Mouse (Mus musculus) cerebellum, adult 11 months (tissue): ENCODE data around the gene Lrrfip2.

Experiments used
- DNase-seq: peaks from one replicate; pipeline ENCODE4 v3.0.0; 2022

The Lrrfip2 gene

GRCm38 (mm10) chr9:111174071-111174470 lies 56.7 kb downstream of the Lrrfip2 start:
- no peak for DNase-seq

DNA sequence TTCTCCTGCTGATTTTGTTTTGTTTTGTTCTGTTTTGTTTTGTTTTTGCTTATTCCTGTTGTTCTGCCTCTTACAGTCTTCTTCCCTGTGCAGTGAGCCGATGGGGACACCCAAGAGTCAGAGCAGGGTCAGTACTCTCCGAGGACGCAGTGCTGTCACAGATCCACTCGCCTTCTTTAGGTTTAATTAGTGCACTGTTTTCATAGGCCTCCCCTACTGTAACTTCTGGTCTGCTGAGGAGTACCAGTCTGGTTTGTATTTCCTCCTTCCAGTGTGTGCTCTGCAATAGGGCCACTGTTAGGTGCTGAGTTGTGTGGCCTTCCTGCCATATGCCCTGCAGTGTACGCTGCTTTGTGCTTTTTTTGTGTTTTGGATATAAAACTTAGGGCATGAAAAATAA lies 61.6 kb downstream of the Lrrfip2 start:
- no peak for DNase-seq

DNA sequence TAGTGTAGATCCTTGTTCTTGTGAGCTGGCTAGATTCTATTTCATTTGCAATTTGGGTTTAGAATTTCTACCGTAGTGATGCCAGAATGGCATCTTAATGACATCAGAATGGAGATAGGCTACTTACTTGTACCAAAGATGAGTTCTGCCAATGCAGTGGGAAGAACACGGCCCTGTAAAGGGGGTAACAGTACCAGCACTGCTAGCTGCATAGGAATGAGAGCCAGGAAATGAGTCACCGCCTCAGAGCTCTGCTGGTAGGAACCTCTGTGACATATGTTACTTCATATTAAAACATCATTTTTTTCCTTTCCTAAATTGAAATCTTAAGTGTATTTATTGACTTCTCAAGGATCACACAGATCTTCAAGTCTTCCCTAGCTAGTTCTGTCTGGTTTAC lies 64.8 kb downstream of the Lrrfip2 start:
- no peak for DNase-seq

DNA sequence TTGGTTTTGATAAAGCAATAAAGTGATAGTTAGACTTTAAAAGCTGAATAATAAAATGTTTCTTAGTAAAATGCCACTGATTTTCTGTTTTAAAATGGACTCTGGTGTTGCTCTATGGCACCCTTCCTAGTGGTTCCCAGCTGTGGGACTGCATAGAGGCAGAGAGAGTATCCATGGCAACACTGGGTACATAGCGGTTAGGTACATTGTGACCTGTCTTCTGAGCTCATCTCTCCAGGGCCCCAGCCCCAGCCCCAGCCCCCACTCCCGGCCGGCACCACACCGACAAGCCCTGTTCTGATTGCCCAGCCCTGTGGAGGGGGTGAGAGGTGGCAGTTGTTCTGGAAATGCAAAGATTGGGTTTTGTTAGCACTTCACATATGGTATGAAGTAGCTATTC lies 67.5 kb downstream of the Lrrfip2 start:
- no peak for DNase-seq

GRCm38 (mm10) chr9:111186861-111187260 lies 69.5 kb downstream of the Lrrfip2 start:
- DNase-seq, result no peak

DNA sequence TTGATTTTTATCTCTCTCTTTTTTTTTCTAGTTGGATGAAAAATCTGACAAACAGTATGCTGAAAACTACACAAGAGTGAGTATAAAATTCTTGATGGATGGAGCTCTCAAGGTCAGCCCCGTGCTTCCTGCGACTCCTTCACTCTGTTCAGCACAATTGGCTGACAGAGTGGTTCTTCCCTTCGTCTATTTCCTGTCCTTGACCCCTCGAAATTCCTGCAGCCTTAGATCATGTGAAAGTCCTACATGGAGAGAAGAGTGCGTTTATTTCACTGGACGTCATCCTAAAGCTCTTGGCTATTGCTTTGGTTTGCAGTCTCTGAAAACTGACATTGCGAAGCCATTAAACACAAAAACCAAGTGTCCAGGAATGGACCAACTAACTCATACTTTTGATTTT lies 71.3 kb downstream of the Lrrfip2 start:
- DNase-seq, result no peak

- no peak for DNase-seq
Observed at GRCm38 (mm10) chr9:111193211-111193610, 75.8 kb downstream of the Lrrfip2 start.

DNA sequence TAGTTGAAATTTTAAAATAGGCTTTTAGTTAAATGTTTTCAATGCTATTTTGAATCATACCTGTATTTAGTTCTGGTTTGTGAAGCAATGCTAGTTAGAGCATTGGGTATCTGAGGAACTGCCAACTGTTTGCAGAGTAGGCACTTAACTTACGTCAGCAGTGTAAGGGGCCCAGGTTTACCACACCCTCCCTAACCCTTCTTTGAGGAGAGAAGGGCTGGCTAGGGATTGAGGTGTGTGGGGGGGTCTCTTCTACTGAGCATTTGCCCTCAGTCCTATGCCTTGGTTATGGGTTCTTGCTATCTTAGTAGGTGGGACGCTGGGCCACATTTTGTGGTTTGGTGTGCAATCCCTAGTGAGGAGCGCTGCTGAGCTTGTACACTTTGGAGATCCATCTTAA lies 79.7 kb downstream of the Lrrfip2 start:
- DNase-seq, result no peak

GRCm38 (mm10) chr9:111197712-111198111 lies 80.3 kb downstream of the Lrrfip2 start:
- DNase-seq, result no peak

DNA sequence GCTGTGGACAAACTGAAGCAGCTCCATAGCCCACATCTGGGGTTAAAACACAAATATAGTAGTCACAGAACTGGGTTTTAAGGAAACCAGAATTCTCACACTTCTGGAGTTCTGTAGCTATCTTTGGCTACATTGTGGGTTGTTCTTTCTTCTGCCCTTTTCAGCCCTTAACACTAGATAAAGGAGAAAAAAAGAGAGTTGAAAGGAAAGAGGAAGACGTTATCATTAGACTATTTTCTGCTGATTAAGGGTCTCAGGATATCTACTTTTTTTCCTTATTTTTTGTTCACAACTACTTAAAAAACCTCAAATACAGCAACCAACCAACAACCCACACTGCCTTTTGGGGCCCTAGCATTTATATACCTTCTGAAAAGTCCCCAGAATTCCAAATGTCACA lies 80.9 kb downstream of the Lrrfip2 start:
- DNase-seq, result no peak

DNA sequence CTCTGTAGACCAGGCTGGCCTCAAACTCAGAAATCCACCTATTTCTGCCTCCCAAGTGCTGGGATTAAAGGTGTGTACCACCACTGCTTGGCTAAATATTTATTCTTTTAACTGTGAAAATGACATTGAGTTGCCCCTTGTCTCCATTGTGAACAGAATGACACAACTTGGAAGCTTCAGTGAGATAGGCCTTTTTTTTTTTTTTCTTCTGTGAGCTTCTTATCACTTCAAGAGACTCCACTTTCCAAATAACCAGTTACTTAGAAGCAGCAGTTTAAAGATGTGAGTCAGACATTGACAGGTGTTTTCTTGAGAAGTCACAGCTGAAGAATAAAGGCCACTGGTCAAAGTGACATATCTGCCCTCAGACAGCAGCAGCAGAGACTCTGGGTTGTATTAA lies 82.8 kb downstream of the Lrrfip2 start:
- no peak for DNase-seq

DNA sequence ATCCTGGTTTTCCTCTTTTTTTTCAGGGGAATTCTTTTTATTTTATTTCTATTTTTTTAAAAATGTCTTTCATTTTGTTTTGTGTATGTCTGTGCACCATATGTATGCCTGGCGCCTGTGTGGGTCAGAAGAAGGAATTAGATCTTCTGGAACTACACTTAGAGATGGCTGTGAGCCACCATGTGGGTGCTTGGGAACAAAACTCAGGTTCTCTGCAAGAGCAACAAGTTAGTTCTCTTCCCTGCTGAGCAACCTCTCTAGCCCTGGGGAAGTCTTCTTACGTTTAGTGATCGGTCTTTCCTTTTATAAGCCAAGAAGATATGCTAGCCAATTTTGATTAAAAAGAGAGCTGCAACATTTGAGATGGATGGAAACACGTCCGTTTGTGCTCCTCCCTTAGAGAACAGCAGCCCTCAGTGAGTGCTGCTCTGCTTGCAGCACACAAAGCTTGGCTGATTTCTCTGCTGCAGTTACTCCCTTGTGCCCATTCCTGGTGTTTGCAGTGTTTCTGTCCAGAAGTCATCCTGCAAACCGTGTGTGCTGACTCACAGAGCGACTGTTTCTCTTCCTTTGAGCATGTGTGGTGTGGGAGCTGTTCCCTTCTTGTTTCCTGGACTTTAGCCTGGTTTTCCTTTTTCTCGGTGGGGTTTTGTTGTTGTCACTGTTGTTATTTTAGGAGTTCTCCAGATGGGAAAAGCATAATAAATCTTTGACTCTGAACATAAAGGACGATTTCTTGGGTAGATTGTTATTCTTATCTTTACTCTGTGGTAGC lies 87.4 kb downstream of the Lrrfip2 start:
- DNase-seq, result no peak

GRCm38 (mm10) chr9:111207683-111208082 lies 90.3 kb downstream of the Lrrfip2 start:
- DNase-seq, result no peak

GRCm38 (mm10) chr9:111208185-111208584 lies 90.8 kb downstream of the Lrrfip2 start:
- DNase-seq, result no peak

- no peak for DNase-seq
Observed at GRCm38 (mm10) chr9:111209158-111209699, 91.8 kb downstream of the Lrrfip2 start.

GRCm38 (mm10) chr9:111210412-111210811 lies 93.0 kb downstream of the Lrrfip2 start:
- DNase-seq, result no peak

DNA sequence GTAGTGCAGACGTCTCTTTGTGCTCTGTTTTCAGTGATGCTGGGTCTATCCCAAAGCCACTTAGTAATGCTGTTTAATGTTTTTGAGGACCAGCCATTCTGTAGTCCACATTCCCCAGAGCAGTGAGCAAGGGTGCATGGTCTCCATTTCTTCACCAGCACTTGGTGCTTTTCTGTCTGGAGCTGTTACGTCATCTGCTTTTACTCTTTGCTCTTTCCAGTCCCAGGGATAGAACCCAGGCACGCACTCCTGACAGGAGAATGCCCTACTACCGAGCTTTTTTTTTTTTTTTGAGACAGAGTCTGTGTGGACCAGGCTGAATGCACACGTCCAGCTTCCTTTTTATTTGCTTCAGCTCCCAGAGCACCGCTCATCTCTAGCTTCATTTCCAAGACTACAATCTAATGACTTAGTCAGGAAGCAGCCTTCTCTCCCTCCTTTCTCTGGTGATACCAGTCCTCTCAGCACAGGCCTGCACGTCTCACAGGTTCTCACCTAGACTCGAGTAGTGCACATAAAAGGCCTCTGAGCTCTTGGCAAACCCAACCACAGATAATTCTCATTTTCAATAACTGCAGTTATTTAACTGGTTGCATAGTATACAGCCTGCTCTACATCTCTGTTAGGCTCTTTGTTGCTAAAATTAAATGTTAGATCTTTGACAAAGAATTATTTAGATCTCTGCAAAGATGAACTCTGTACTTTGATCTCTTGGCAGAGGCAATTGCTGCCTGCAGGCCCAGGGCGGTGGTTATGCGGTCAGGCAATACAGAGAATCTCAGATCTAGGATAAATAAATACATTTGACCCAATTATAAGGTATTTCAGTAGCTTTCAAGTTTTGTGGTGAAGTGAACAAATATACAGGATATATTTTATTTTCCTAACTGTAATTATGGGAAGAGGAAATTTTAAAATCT lies 94.0 kb downstream of the Lrrfip2 start:
- no peak for DNase-seq

GRCm38 (mm10) chr9:111213501-111213900 lies 96.1 kb downstream of the Lrrfip2 start:
- DNase-seq, result no peak

GRCm38 (mm10) chr9:111216424-111216823 lies 99.0 kb downstream of the Lrrfip2 start:
- no peak for DNase-seq

GRCm38 (mm10) chr9:111220551-111221080 lies 103.2 kb downstream of the Lrrfip2 start:
- DNase-seq, result no peak

DNA sequence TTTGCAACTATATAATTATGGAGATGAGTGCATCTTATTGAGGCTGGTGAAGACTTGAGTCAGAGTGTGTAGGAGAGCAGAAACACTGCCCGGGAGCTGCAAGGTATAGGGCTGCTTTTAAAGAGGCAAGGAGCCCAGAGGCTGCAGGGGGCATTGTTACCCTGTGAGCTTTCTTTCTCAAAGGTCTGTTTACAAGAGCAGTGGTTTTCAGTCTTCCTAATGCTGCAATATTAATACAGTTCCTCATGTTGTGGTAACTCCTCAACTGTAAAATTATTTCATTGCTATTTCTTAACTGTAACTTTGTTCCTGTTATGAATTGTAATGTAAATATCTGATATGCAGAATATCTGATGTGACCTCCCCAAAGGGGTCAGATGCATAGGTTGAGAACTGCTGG lies 104.2 kb downstream of the Lrrfip2 start:
- DNase-seq, result no peak

- no peak for DNase-seq
Observed at GRCm38 (mm10) chr9:111223406-111223805, 106.0 kb downstream of the Lrrfip2 start.

DNA sequence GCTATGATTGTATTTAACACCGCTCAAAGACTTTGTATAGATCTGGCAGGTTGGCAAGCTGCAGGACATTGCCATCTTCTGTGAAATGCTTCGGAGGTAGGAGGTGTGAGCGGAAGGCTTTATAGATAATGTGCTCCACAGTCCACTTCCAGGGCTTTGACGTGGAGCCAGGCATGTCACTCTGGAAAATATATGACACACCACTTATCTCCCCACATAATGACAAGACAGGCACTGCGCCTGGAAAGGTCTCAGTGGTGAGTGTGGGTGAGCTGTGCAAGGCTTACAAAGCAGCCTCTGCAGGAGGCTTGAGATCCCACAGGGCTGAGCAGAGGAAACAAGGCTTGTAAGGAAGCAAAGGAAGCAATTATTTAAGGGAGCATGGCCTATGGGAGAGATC lies 111.1 kb downstream of the Lrrfip2 start:
- DNase-seq, result no peak

- DNase-seq, result no peak
Observed at GRCm38 (mm10) chr9:111234701-111235100, 117.3 kb downstream of the Lrrfip2 start.
